Mouse (Mus musculus) stomach, postnatal 0 days (tissue): Measurements from ENCODE around the gene Thap12. TPM values are rescaled to one million over a fixed set of nuclear protein-coding genes. Genes with fewer than 3 reads are reported as not detected.

Experiments used
- ATAC-seq: fragments of 200-750 bp; cut with Nextera tagmentation; 2 replicates; pipeline ENCODE4 v1.8.0; 2017; ENCODE audit not compliant: low FRiP score, low TSS enrichment
- DNase-seq: peaks from one replicate; pipeline ENCODE4 v3.0.0-alpha.2; 2016; ENCODE audit warnings: low spot score
- H3K27ac ChIP-seq: fragments of 300-500 bp; sonication (generic); replicated peaks from 2 replicates; pipeline ENCODE4 v1.5.1; 2014; ENCODE audit warnings: mild to moderate bottlenecking, control low read depth
- H3K27me3 ChIP-seq: fragments of 300-500 bp; sonication (generic); 2 replicates; pipeline ENCODE4 v1.6.1; 2014; ENCODE audit warnings: low read length; ENCODE audit not compliant: control insufficient read depth, insufficient read depth
- H3K36me3 ChIP-seq: fragments of 300-500 bp; sonication (generic); 2 replicates; pipeline ENCODE4 v1.6.1; 2014; ENCODE audit warnings: low read length, mixed read lengths; ENCODE audit not compliant: control insufficient read depth, insufficient read depth
- H3K4me1 ChIP-seq: fragments of 300-500 bp; sonication (generic); replicated peaks from 2 replicates; pipeline ENCODE4 v1.6.1; 2014; ENCODE audit warnings: antibody characterized with exemption; ENCODE audit not compliant: control insufficient read depth, insufficient read depth
- H3K4me2 ChIP-seq: fragments of 300-500 bp; sonication (generic); replicated peaks from 2 replicates; pipeline ENCODE4 v1.6.1; 2014; ENCODE audit warnings: low read depth, mild to moderate bottlenecking, control low read depth, moderate library complexity
- H3K4me3 ChIP-seq: fragments of 300-500 bp; sonication (generic); 2 replicates; pipeline ENCODE4 v1.5.1; 2014; ENCODE audit warnings: low read depth, low read length, control low read depth
- H3K9ac ChIP-seq: fragments of 300-500 bp; sonication (generic); 2 replicates; pipeline ENCODE4 v1.6.1; 2014; ENCODE audit warnings: mild to moderate bottlenecking, low read length, control low read depth, mixed read lengths
- H3K9me3 ChIP-seq: fragments of 300-500 bp; sonication (generic); 2 replicates; pipeline ENCODE4 v1.6.1; 2016; ENCODE audit warnings: low read length; ENCODE audit not compliant: control insufficient read depth
- CTCF ChIP-seq: IDR thresholded peaks from 2 replicates; pipeline ENCODE4 v1.5.1; 2016; ENCODE audit warnings: antibody characterized with exemption, low read depth, mild to moderate bottlenecking, moderate library complexity
- EP300 ChIP-seq: optimal IDR thresholded peaks from 2 replicates; pipeline ENCODE3; 2016; ENCODE audit warnings: antibody characterized with exemption
- WGBS: fragments of 180-500 bp; shearing (Covaris S2); extraction: QIAGEN DNeasy Blood & Tissue Kit; methylation state at CpG from one replicate; pipeline ENCODE4 v1.1.7; 2014; 5-methylcytosine and 5-hydroxymethylcytosine counted together
- polyA plus RNA-seq: library from polyadenylated mRNA; unstranded; fragments of >200 nt; fragmentation: Nextera tagmentation; extraction: Ambion mirVana; gene quantifications from 2 replicates; pipeline ENCODE4 v1.2.1, GENCODE M21; 2015

The Thap12 gene
- polyA plus RNA-seq, 1 experiment from 2014 or later: 33.3 TPM

DNA sequence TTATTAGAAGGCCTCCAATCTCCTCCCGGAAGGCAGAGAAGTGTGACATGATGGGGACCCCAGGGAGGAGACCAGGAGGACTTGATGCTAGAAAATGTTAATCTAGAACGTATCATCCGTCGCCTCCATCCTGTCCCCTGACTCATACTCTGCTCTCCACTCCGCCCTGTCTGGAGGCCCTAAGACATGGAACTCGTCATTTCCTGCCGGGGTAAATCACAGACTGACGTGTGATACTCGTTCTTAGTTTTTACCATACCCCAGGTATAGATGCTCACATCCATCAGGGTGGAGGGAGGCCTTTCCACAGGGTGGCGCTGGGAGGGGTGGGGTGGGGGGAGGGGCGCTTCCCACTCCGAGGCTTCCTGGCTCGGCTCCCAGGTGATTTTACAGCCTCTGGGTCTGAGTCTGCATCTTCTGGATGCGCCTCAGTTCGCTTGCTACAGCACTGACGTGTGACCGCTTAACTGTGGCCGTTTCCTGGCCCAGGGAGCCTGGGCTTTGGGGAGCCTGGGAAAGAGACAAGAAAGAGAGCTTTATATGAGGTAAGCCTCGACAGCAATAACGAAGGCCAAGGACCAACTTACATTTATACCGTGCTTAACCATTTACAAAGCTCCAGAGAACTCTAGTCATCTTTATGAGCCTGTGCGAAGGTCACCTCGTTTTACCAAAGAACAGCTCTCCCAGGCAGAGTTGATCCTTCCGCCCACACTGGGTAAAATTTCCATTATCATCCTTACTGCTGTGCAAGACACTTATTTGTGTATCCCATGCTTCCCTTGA lies 9.9 kb upstream of the Thap12 start:
- peak; percentile 8; the same call in 1 of the 2 replicates for TF ChIP-seq CTCF
- no peak for TF ChIP-seq EP300
- 36% methylated on average over 24 of the region's 24 CpGs for WGBS
- no peaks in the 10 kb centered on the region for H3K36me3 ChIP-seq
- no peak overlapping the region for H3K4me3 ChIP-seq
- H3K27ac ChIP-seq: no peak overlapping the region
- H3K27me3 ChIP-seq: no peaks in the 10 kb centered on the region
- H3K4me2 ChIP-seq: 0 out of 2 replicates have a peak overlapping the region, but pooled peaks have one; percentile 21
- ATAC-seq: 0 out of 2 replicates have a peak, but pooled peaks have one; percentile 45
- no peak for DNase-seq
- no peak overlapping the region for H3K9ac ChIP-seq
- H3K9me3 ChIP-seq: no peaks in the 10 kb centered on the region
- no peaks in the 10 kb centered on the region for H3K4me1 ChIP-seq

DNA sequence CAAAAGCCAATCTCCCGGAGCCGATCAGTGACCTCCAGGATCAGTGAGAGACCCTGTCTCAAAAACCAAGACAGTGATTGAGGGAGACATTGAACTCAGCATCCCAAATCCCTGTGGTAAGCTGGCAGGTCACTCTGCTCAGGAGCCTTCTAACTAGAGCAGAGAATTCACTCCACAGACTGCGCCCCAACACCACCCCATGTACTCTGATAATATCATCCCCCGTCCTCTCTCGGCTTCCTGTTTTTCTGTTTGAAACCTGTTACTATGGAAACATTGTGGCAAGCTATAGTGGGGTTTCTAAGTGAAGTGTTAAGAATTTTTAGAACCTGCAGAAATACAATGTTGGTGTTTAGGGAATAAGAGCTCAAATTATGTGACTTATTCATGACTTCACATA lies 8.9 kb upstream of the Thap12 start:
- Histone ChIP-seq H3K4me3 (no peak overlapping the region), H3K9me3 (no peaks in the 10 kb centered on the region), H3K36me3 (no peaks in the 10 kb centered on the region), H3K27ac (no peak overlapping the region), H3K4me1 (no peaks in the 10 kb centered on the region), H3K9ac (no peak overlapping the region), H3K27me3 (no peaks in the 10 kb centered on the region), H3K4me2 (no peak overlapping the region)
- WGBS: 78% methylated on average over 5 of the region's 5 CpGs
- no peak for ATAC-seq
- no peak for DNase-seq
- no peak for TF ChIP-seq CTCF
- no peak for TF ChIP-seq EP300

DNA sequence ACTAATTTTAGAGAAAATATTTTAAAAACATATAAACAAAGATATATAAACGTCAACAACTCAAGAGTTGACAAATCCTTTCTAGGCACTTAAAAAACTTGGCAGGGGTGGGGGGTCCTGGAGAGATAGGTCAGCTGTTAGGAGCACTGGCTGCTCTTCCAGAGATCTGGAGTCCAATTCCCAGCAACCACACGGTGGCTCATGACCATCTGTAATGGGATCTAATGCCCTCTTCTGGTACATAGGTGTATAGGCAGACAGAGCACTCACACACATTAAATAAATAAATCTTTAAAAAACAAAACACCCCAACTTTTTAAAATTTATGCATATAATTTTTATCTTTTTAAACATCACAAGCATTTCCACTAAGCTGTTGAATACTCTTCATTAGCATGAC lies 5.4 kb upstream of the Thap12 start:
- H3K27me3 ChIP-seq: no peaks in the 10 kb centered on the region
- no peak overlapping the region for H3K9ac ChIP-seq
- ATAC-seq (no peak), DNase-seq (no peak)
- WGBS: 12% methylated on average over 2 of the region's 2 CpGs
- no peak overlapping the region for H3K27ac ChIP-seq
- H3K9me3 ChIP-seq: no peaks in the 10 kb centered on the region
- no peak overlapping the region for H3K4me2 ChIP-seq
- no peak overlapping the region for H3K4me3 ChIP-seq
- no peaks in the 10 kb centered on the region for H3K4me1 ChIP-seq
- no peak for TF ChIP-seq EP300
- peak; percentile 76 for TF ChIP-seq CTCF
- H3K36me3 ChIP-seq: no peaks in the 10 kb centered on the region

DNA sequence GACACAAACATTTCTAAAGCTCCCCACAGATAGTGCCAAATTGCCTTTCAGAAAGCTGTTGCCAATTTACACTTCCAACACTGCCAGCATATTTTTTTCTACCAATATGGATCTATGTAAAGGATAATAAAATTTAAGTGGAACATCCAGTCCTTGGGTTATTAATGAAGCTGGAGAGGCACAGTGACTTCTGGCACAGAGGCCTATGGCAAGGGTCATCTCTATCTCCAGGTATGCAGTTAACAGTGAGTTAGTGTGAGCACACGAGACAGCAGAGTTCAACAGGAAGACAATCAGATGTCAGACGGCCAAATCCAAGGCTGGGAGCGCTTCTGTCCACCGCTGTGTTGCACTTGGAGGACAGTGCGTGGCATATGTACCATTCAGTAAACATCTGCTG lies 4.9 kb upstream of the Thap12 start:
- TF ChIP-seq CTCF: no peak
- no peak for TF ChIP-seq EP300
- ATAC-seq (no peak), DNase-seq (no peak)
- WGBS: 54% methylated on average over 5 of the region's 5 CpGs
- no peaks in the 10 kb centered on the region for H3K9me3 ChIP-seq
- no peak overlapping the region for H3K4me3 ChIP-seq
- no peak overlapping the region for H3K4me2 ChIP-seq
- no peak overlapping the region for H3K27ac ChIP-seq
- H3K27me3 ChIP-seq: no peaks in the 10 kb centered on the region
- H3K4me1 ChIP-seq: no peaks in the 10 kb centered on the region
- H3K36me3 ChIP-seq: no peaks in the 10 kb centered on the region
- no peak overlapping the region for H3K9ac ChIP-seq

DNA sequence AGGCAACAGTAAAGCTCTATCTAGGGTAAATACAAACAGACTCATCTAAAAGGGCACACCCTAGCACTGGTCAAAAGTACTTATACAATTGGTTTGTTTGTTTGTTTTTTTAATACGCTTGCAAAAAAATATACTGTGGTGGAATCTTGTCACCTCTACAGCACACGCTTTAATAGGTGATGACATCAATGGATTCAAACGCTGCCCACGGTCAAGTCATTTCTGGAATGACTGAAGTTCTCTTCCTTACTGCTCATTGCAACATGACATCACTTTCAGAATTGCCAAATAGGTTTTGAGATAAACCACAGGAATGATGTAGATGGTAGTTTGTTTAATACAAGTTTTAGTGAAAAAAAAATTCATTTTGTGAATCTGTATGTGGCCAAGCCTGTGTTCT lies 4.3 kb upstream of the Thap12 start:
- H3K4me3 ChIP-seq: no peak overlapping the region
- TF ChIP-seq CTCF: no peak
- no peak for TF ChIP-seq EP300
- DNase-seq (no peak), ATAC-seq (no peak)
- no peak overlapping the region for H3K27ac ChIP-seq
- H3K4me2 ChIP-seq: no peak overlapping the region
- no peaks in the 10 kb centered on the region for H3K4me1 ChIP-seq
- no peak overlapping the region for H3K9ac ChIP-seq
- 85% methylated on average over 4 of the region's 4 CpGs for WGBS
- H3K27me3 ChIP-seq: no peaks in the 10 kb centered on the region
- no peaks in the 10 kb centered on the region for H3K36me3 ChIP-seq
- no peaks in the 10 kb centered on the region for H3K9me3 ChIP-seq

DNA sequence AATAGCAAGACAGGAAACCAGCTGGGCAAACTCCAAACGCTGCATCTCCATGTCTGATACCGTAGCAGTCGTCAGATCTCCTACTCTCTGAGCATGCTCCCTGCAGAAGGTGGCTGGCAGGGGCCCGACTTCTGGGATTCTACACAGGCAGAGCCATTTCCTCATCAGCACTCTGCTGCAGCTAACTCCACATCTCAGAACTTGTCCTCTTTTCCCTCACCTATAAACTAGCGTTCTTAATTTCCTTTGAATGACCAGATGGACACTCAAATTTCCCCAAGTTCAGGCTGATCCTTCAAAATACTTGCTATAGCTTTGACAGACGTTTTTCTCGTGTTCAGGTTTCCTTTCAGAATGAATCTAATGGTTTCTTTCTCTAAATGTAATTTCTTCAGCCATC lies 1.1 kb upstream of the Thap12 start:
- Histone ChIP-seq H3K4me2 (peak overlapping the region; percentile 66), H3K9me3 (no peaks in the 10 kb centered on the region), H3K27ac (peak overlapping the region; percentile 90), H3K36me3 (no peaks in the 10 kb centered on the region), H3K27me3 (no peaks in the 10 kb centered on the region), H3K9ac (peak overlapping the region; percentile 71), H3K4me3 (peak overlapping the region; percentile 94), H3K4me1 (no peaks in the 10 kb centered on the region; the same call in none of the 2 replicates)
- no peak for ATAC-seq
- 25% methylated on average over 7 of the region's 7 CpGs for WGBS
- no peak for TF ChIP-seq CTCF
- no peak for TF ChIP-seq EP300
- DNase-seq: peak; percentile 25
